Mouse (Mus musculus) CH12.LX (cell line): ENCODE results near the gene Fcf1. TPM values are rescaled to one million over a fixed set of nuclear protein-coding genes. Genes with fewer than 3 reads are reported as not detected.
A peak's percentile ranks its signal among the peaks of the same experiment; 100 is the strongest.

ENCODE experiments used
- DNase-seq: peaks from one replicate; pipeline ENCODE4 v3.0.0-alpha.2; 2013; ENCODE audit errors: extremely low read depth
- H3K27ac ChIP-seq: 2 replicates; pipeline ENCODE4 v1.5.1; 2012; ENCODE audit warnings: low read depth, mild to moderate bottlenecking, control low read depth, moderate library complexity; ENCODE audit not compliant: insufficient read depth
- H3K27me3 ChIP-seq: replicated peaks from 2 replicates; pipeline ENCODE3; 2012; ENCODE audit warnings: inconsistent platforms
- H3K36me3 ChIP-seq, 2 experiments: replicated peaks in 1 of 2; 2 replicates each; pipeline versions ENCODE3 to v1.6.1; 2012; ENCODE audit warnings: inconsistent platforms in 1 of 2, low read length in 1 of 2, mild to moderate bottlenecking in 1 of 2, mixed read lengths in 1 of 2, moderate library complexity in 1 of 2; ENCODE audit not compliant: control insufficient read depth in 1 of 2, insufficient read depth in 1 of 2
- H3K4me1 ChIP-seq, 2 experiments: 2 replicates each; pipeline ENCODE4 v1.6.1; 2012; ENCODE audit warnings: inconsistent platforms in 1 of 2, moderate library complexity in 1 of 2; ENCODE audit not compliant: insufficient read depth in 2 of 2, control insufficient read depth in 1 of 2
- H3K4me2 ChIP-seq: 2 replicates; pipeline ENCODE4 v1.6.1; 2012; ENCODE audit warnings: low read depth, mild to moderate bottlenecking, control low read depth; ENCODE audit not compliant: poor library complexity, insufficient read depth, severe bottlenecking
- H3K4me3 ChIP-seq, 3 experiments: fragments of 150-350 bp in 1 of 3; sonication (generic) in 1 of 3; replicated peaks in 1 of 3; 2 replicates each; pipeline versions ENCODE3 to v1.5.1; 2011 to 2012; ENCODE audit warnings: low read depth in 2 of 3, low read length in 2 of 3, mild to moderate bottlenecking in 2 of 3, moderate library complexity in 2 of 3, control low read depth in 1 of 3, improper control_type of control experiment in 1 of 3, inconsistent platforms in 1 of 3, mixed read lengths in 1 of 3; ENCODE audit not compliant: poor library complexity in 1 of 3
- H3K79me2 ChIP-seq: replicated peaks from 2 replicates; pipeline ENCODE4 v1.6.1; 2012; ENCODE audit warnings: mild to moderate bottlenecking, moderate library complexity; ENCODE audit not compliant: control insufficient read depth, poor library complexity, insufficient read depth, severe bottlenecking; ENCODE audit errors: extremely low read depth
- H3K9ac ChIP-seq: 2 replicates; pipeline ENCODE4 v1.6.1; 2012; ENCODE audit warnings: low read depth, mild to moderate bottlenecking, control low read depth, moderate library complexity; ENCODE audit not compliant: insufficient read depth
- H3K9me3 ChIP-seq: replicated peaks from 2 replicates; pipeline ENCODE3; 2012; ENCODE audit warnings: low read length, inconsistent platforms, mixed read lengths
- CHD1 ChIP-seq: IDR thresholded peaks from 2 replicates; pipeline ENCODE4 v1.6.1; 2012; ENCODE audit warnings: low read depth, low read length, improper control_type of control experiment, inconsistent platforms
- E2F4 ChIP-seq: IDR thresholded peaks from 2 replicates; pipeline ENCODE4 v1.6.1; 2011; ENCODE audit warnings: low read depth, low read length, improper control_type of control experiment; ENCODE audit not compliant: insufficient replicate concordance
- EP300 ChIP-seq: IDR thresholded peaks from 2 replicates; pipeline ENCODE4 v1.6.1; 2011; ENCODE audit warnings: low read length, improper control_type of control experiment
- ETS1 ChIP-seq: conservative IDR thresholded peaks from 2 replicates; pipeline ENCODE4 v1.6.1; 2012; ENCODE audit warnings: low read depth, mild to moderate bottlenecking, inconsistent platforms, low read length, improper control_type of control experiment, moderate library complexity
- HCFC1 ChIP-seq: IDR thresholded peaks from 2 replicates; pipeline ENCODE4 v1.6.1; 2012; ENCODE audit warnings: low read depth, mild to moderate bottlenecking, inconsistent platforms, low read length, improper control_type of control experiment
- KAT2A ChIP-seq: IDR thresholded peaks from 2 replicates; pipeline ENCODE4 v1.6.1; 2012; ENCODE audit warnings: low read length, improper control_type of control experiment, inconsistent platforms; ENCODE audit not compliant: insufficient replicate concordance
- MAFK ChIP-seq: IDR thresholded peaks from 2 replicates; pipeline ENCODE4 v1.6.1; 2011; ENCODE audit warnings: low read length, improper control_type of control experiment; ENCODE audit not compliant: insufficient replicate concordance
- MAX ChIP-seq: IDR thresholded peaks from 2 replicates; pipeline ENCODE4 v1.6.1; 2011; ENCODE audit warnings: low read length, improper control_type of control experiment
- MEF2A ChIP-seq: IDR thresholded peaks from 2 replicates; pipeline ENCODE4 v1.6.1; 2014; ENCODE audit warnings: low read depth, mild to moderate bottlenecking, inconsistent platforms, low read length, improper control_type of control experiment, borderline replicate concordance
- MXI1 ChIP-seq: IDR thresholded peaks from 2 replicates; pipeline ENCODE4 v1.6.1; 2011; ENCODE audit warnings: mild to moderate bottlenecking, low read depth, low read length, improper control_type of control experiment
- NELFE ChIP-seq: IDR thresholded peaks from 2 replicates; pipeline ENCODE4 v1.6.1; 2011; ENCODE audit warnings: low read depth, low read length, improper control_type of control experiment
- NRF1 ChIP-seq: IDR thresholded peaks from 2 replicates; pipeline ENCODE4 v1.6.1; 2014; ENCODE audit warnings: low read depth, mild to moderate bottlenecking, inconsistent platforms, low read length, improper control_type of control experiment, moderate library complexity
- RAD21 ChIP-seq: IDR thresholded peaks from 2 replicates; pipeline ENCODE4 v1.6.1; 2011; ENCODE audit warnings: low read depth, mild to moderate bottlenecking, low read length, improper control_type of control experiment, moderate library complexity
- RCOR1 ChIP-seq: conservative IDR thresholded peaks from 2 replicates; pipeline ENCODE4 v1.6.1; 2012; ENCODE audit warnings: low read depth, mild to moderate bottlenecking, inconsistent platforms, low read length, improper control_type of control experiment
- SIN3A ChIP-seq: IDR thresholded peaks from 2 replicates; pipeline ENCODE4 v1.6.1; 2012; ENCODE audit warnings: low read length, improper control_type of control experiment, inconsistent platforms
- SMC3 ChIP-seq: IDR thresholded peaks from 2 replicates; pipeline ENCODE4 v1.6.1; 2011; ENCODE audit warnings: low read depth, low read length, improper control_type of control experiment
- USF2 ChIP-seq: conservative IDR thresholded peaks from 2 replicates; pipeline ENCODE4 v1.6.1; 2011; ENCODE audit warnings: low read depth, low read length, improper control_type of control experiment
- ZKSCAN1 ChIP-seq: IDR thresholded peaks from 2 replicates; pipeline ENCODE4 v1.6.1; 2012; ENCODE audit warnings: low read depth, inconsistent platforms, low read length, improper control_type of control experiment, borderline replicate concordance
- ZMIZ1 ChIP-seq: IDR thresholded peaks from 2 replicates; pipeline ENCODE4 v1.6.1; 2012; ENCODE audit warnings: low read depth, mild to moderate bottlenecking, inconsistent platforms, low read length, improper control_type of control experiment
- ZNF384 ChIP-seq: IDR thresholded peaks from 2 replicates; pipeline ENCODE4 v1.6.1; 2012; ENCODE audit warnings: low read depth, low read length, improper control_type of control experiment, inconsistent platforms
- dilution Hi-C: fragments of 300-500 bp; cut with MboI; formaldehyde crosslinking; loops from 2 replicates; pipeline ENCODE4 v1.14.3; 2020; ENCODE audit warnings: low sequenced_read_pairs; ENCODE audit not compliant: extremely low pct_unique_long_range_greater_than_20kb, extremely low pct_ligation_motif_present
- in situ Hi-C: fragments of 300-500 bp; cut with MboI; formaldehyde crosslinking; loops from 3 replicates; pipeline ENCODE4 v1.14.3; 2019; ENCODE audit warnings: low sequenced_read_pairs, low pct_ligation_motif_present, low pct_unique_long_range_greater_than_20kb, mixed read lengths
- polyA plus RNA-seq: library from polyadenylated mRNA; unstranded; fragments of >175 nt; gene quantifications from 2 replicates; pipeline ENCODE4 v1.2.1, GENCODE M21; 2012; ENCODE audit warnings: low read depth; ENCODE audit not compliant: insufficient read length
- total RNA-seq, 2 experiments: library from RNA; depleted of rRNA; stranded (reverse); fragments of 300-350 nt in 1 of 2; fragments of >200 nt in 1 of 2; gene quantifications; 2 replicates each; pipeline ENCODE4 v1.2.3; 2012 to 2014

Gene Fcf1
- total and polyA plus RNA-seq, 3 experiments = 152 to 273 (median 265) TPM

DNA sequence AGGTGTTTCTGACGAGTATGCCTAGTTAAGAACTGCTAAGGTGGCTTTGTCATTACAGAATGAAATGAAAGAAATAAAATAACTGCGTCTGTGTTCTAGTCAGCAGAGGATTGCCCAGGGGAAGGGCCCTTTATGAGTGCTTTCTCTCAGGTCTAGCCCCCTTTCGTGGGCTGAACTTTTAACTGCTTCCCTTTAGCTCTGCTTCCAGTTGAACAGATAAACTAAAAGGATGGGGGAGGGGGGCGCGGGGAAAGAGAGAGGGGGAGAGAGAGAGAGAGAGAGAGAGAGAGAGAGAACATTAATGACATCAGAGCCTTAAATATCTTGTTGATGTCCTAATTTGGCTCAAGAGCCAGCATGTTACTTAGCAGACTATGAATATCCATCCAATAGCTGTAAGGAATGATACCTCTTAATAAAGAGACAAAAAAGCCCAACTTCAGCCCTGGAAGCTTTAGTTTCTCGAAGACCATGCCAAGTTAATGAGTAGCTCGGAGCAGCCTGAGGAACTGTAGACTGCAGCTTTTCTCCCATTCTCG, 48.7 kb upstream of the Fcf1 start:
- dilution Hi-C loops = no loop called here
- in situ Hi-C loops = no loop called here
- TF ChIP-seq ZMIZ1 = no peak
- TF ChIP-seq EP300 = no peak
- TF ChIP-seq NRF1 = no peak
- no peak for TF ChIP-seq RAD21
- no peak for TF ChIP-seq ETS1
- TF ChIP-seq NELFE = no peak
- TF ChIP-seq MAX = no peak
- TF ChIP-seq SMC3 = no peak
- no peak for TF ChIP-seq RCOR1
- no peak for TF ChIP-seq SIN3A
- TF ChIP-seq MEF2A = no peak
- no peak for TF ChIP-seq CHD1
- TF ChIP-seq MAFK = no peak
- no peak for TF ChIP-seq ZKSCAN1

DNA sequence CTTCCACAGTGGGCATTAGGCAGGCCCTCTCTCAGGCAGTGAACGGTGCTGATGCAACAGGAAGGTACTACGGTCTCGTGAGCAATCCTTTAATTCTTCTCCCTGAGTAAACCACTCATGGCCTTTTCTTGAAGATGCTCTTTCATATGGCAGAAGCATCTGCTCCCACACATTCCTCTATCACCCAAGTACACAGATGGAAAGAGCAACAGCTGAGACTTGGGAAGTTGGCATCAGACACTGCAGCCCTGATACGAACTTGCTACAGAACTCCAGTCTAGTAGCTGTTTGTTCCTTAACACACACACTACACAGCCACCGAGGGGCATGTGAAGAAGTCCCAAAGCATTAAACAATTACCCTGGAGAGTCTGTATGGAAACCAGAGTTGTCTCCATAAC, 46.4 kb upstream of the Fcf1 start:
- Histone ChIP-seq H3K4me2 (no peak overlapping the region), H3K36me3 (peaks cover 63 to 80% of the 10 kb centered on the region in 2 experiments), H3K4me3 (peak overlapping the region in 1 of 3 experiments; percentile 49), H3K9ac (no peak overlapping the region), H3K79me2 (no peaks in the 10 kb centered on the region), H3K27ac (no peak overlapping the region)
- in situ Hi-C loops = no loop called here
- no peak for TF ChIP-seq ZNF384
- TF ChIP-seq HCFC1 = no peak
- no peak for TF ChIP-seq KAT2A
- TF ChIP-seq USF2 = no peak
- TF ChIP-seq MXI1 = no peak
- no peak for TF ChIP-seq E2F4
- TF ChIP-seq RCOR1 = no peak
- TF ChIP-seq ZMIZ1 = no peak
- TF ChIP-seq, all 38 proteins: peak for 0
- DNase-seq = no peak
- Histone ChIP-seq H3K27me3 (no peaks in the 10 kb centered on the region), H3K9me3 (no peaks in the 10 kb centered on the region), H3K4me1 (peaks cover 3 to 34% of the 10 kb centered on the region in 2 experiments; a peak in 2 of 4 replicates)
- dilution Hi-C loops = no loop called here

More for the DNA sequence above, 48.7 kb upstream of the Fcf1 start:
- no peak for DNase-seq
- Histone ChIP-seq H3K9ac (no peak overlapping the region), H3K4me3 (no peak overlapping the region), H3K4me1 (peaks cover 3 to 34% of the 10 kb centered on the region in 2 experiments; a peak in 2 of 4 replicates), H3K9me3 (no peaks in the 10 kb centered on the region), H3K27me3 (no peaks in the 10 kb centered on the region), H3K4me2 (no peak overlapping the region), H3K27ac (no peak overlapping the region), H3K36me3 (peaks cover 67 to 83% of the 10 kb centered on the region in 2 experiments), H3K79me2 (no peaks in the 10 kb centered on the region)
